ENCODE assay signal across 7 mouse cellular contexts in genomic region chr5:122989001-122989525, GRCm38 (mm10). TPM values are rescaled to one million over a fixed set of nuclear protein-coding genes. Genes with fewer than 3 reads are reported as not detected.
A peak's percentile ranks its signal among the peaks of the same experiment; 100 is the strongest.
DNase-seq lines count a peak whose midpoint lies in the region; ATAC-seq and TF ChIP-seq lines count a peak whose summit lies in the region.

No protein-coding gene starts in this region.

- TF ChIP-seq POLR2A in limb, embryonic 14.5 days (IDR thresholded peaks at IDR 0.05; ENCODE audit: borderline replicate concordance, extremely low read depth, insufficient read depth, insufficient read length) = no peak
- no peak; the same call in 1 of the 2 replicates for TF ChIP-seq POLR2A in spleen, adult 2 months (IDR thresholded peaks at IDR 0.05; ENCODE audit: low read depth, low read length)

- WGBS in limb, embryonic 14.5 days = under 1% methylated on average over 27 of the region's 39 CpGs
- WGBS in midbrain, embryonic 15.5 days = under 1% methylated on average over 39 of the region's 39 CpGs
- WGBS in spleen, adult 2 months = under 1% methylated on average over 35 of the region's 39 CpGs

- no peaks in the 10 kb centered on the region for H3K9me3 ChIP-seq in limb, embryonic 14.5 days (ENCODE audit: control insufficient read depth, low read length)
- no peaks in the 10 kb centered on the region for H3K9me3 ChIP-seq in midbrain, embryonic 15.5 days

- peak overlapping the region; percentile 74 for H3K4me3 ChIP-seq in limb, embryonic 14.5 days (replicated peaks; ENCODE audit: low read length)
- H3K4me3 ChIP-seq in midbrain, embryonic 15.5 days = peak overlapping the region; percentile 73
- peak overlapping the region; percentile 66 for H3K4me3 ChIP-seq in spleen, adult 2 months (ENCODE audit: extremely low read depth, insufficient read depth, insufficient read length)

- H3K4me2 ChIP-seq in limb, embryonic 14.5 days (replicated peaks; ENCODE audit: low read depth, low read length, severe bottlenecking) = peak overlapping the region; percentile 99
- peak overlapping the region; percentile 97 for H3K4me2 ChIP-seq in midbrain, embryonic 15.5 days

- no peaks in the 10 kb centered on the region for H3K27me3 ChIP-seq in limb, embryonic 14.5 days (ENCODE audit: control insufficient read depth, insufficient read depth, low read length)
- no peaks in the 10 kb centered on the region for H3K27me3 ChIP-seq in midbrain, embryonic 15.5 days (replicated peaks)
- no peaks in the 10 kb centered on the region for H3K27me3 ChIP-seq in spleen, adult 2 months (ENCODE audit: control insufficient read depth, insufficient read depth, low read length)

- no peaks in the 10 kb centered on the region for H3K36me3 ChIP-seq in limb, embryonic 14.5 days (ENCODE audit: control insufficient read depth, insufficient read depth, low read length)
- no peaks in the 10 kb centered on the region for H3K36me3 ChIP-seq in midbrain, embryonic 15.5 days (replicated peaks)
- no peaks in the 10 kb centered on the region for H3K36me3 ChIP-seq in spleen, adult 2 months (ENCODE audit: control insufficient read depth, insufficient read depth, low read length)

- peak overlapping the region; percentile 83 for H3K9ac ChIP-seq in limb, embryonic 14.5 days (ENCODE audit: low read depth, low read length, severe bottlenecking)
- peak overlapping the region; percentile 54 for H3K9ac ChIP-seq in midbrain, embryonic 15.5 days

- DNase-seq in adrenal gland, adult 2 months = peak; percentile 80
- DNase-seq in embryo, embryonic 10 days (ENCODE audit: low spot score) = peak; percentile 80
- peak; percentile 98 for DNase-seq in heart, adult 11 months
- peak; percentile 39 for DNase-seq in kidney, adult 11 months
- DNase-seq in limb, embryonic 14.5 days (ENCODE audit: low spot score) = peak; percentile 78
- peak; percentile 65 to 70 for DNase-seq in spleen, adult 2 months (ENCODE audit: low read depth in 1 of 2, low spot score in 2 of 2)

- H3K4me1 ChIP-seq in limb, embryonic 14.5 days (ENCODE audit: control insufficient read depth, insufficient read depth, low read length) = peaks cover 30% of the 10 kb centered on the region
- peaks cover 57% of the 10 kb centered on the region for H3K4me1 ChIP-seq in midbrain, embryonic 15.5 days
- peaks cover 12% of the 10 kb centered on the region; the same call in 1 of the 2 replicates for H3K4me1 ChIP-seq in spleen, adult 2 months (ENCODE audit: control insufficient read depth, insufficient read depth, insufficient read length)

- peak overlapping the region; percentile 83 for H3K27ac ChIP-seq in limb, embryonic 14.5 days (replicated peaks; ENCODE audit: low read depth, low read length)
- peak overlapping the region; percentile 79 for H3K27ac ChIP-seq in midbrain, embryonic 15.5 days
- peak overlapping the region; percentile 80 for H3K27ac ChIP-seq in spleen, adult 2 months (ENCODE audit: insufficient read depth, low read length)

- no peak for TF ChIP-seq CTCF in spleen, adult 2 months (IDR thresholded peaks at IDR 0.05; ENCODE audit: extremely low read depth, insufficient read depth, insufficient read length, insufficient replicate concordance)

- ATAC-seq in limb, embryonic 14.5 days (ENCODE audit: low FRiP score, low read depth) = peak; percentile 76
- ATAC-seq in midbrain, embryonic 15.5 days (replicated peaks) = peak; percentile 66

RNA-seq across cellular contexts. Expression of gene Kdm2b, which starts 0.6 kb away (rescaled TPM):
- total RNA-seq in adrenal gland, adult 2 months (2021) = 10 to 100 TPM; 13.5 to 15.0 TPM
- polyA plus RNA-seq in adrenal gland, adult 2 months (2012; rRNA removed) = 11.7 and 12.5 TPM in 2 replicates
- polyA plus RNA-seq in limb, embryonic 14.5 days (2012; rRNA removed) = 40.9 and 45.8 TPM in 2 replicates
- 37.0 and 41.7 TPM in 2 replicates for polyA plus RNA-seq in limb, embryonic 14.5 days (2014; fragmentation: Nextera tagmentation; extraction: Ambion mirVana)
- polyA plus RNA-seq in midbrain, embryonic 15.5 days (2015; fragmentation: Nextera tagmentation; extraction: Ambion mirVana) = 115 and 123 TPM in 2 replicates
- 30.3 and 36.7 TPM in 2 replicates for polyA plus RNA-seq in spleen, adult 2 months (2012; rRNA removed)

RNA-seq across cellular contexts. Expression of gene Orai1, which starts 25.8 kb away (rescaled TPM):
- total RNA-seq in adrenal gland, adult 2 months (2021) = 10 to 100 TPM in 1 of 2 experiments, 1 to 10 TPM in 1; 9.8 to 13.6 TPM
- 56.8 and 67.8 TPM in 2 replicates for polyA plus RNA-seq in adrenal gland, adult 2 months (2012; rRNA removed)
- 25.0 and 35.0 TPM in 2 replicates for polyA plus RNA-seq in limb, embryonic 14.5 days (2012; rRNA removed)
- 20.7 and 20.9 TPM in 2 replicates for polyA plus RNA-seq in limb, embryonic 14.5 days (2014; fragmentation: Nextera tagmentation; extraction: Ambion mirVana)
- 11.6 and 13.6 TPM in 2 replicates for polyA plus RNA-seq in midbrain, embryonic 15.5 days (2015; fragmentation: Nextera tagmentation; extraction: Ambion mirVana)
- polyA plus RNA-seq in spleen, adult 2 months (2012; rRNA removed) = 52.3 and 83.0 TPM in 2 replicates

RNA-seq across cellular contexts. Expression of gene Morn3, which starts 57.8 kb away (rescaled TPM):
- not detected for total RNA-seq in adrenal gland, adult 2 months (2021)
- not detected in 2 replicates for polyA plus RNA-seq in adrenal gland, adult 2 months (2012; rRNA removed)
- polyA plus RNA-seq in limb, embryonic 14.5 days (2012; rRNA removed) = not detected in 2 replicates
- not detected in 2 replicates for polyA plus RNA-seq in limb, embryonic 14.5 days (2014; fragmentation: Nextera tagmentation; extraction: Ambion mirVana)
- polyA plus RNA-seq in midbrain, embryonic 15.5 days (2015; fragmentation: Nextera tagmentation; extraction: Ambion mirVana) = 1.5 TPM in 1 of 2 replicates, not detected in the other
- not detected in 2 replicates for polyA plus RNA-seq in spleen, adult 2 months (2012; rRNA removed)

Comparison
In these comparisons a context has a peak if more than half of its experiments do, and no peak if none do; other contexts are left out.
1. Peak in every context shown above with its lines: DNase-seq, ATAC-seq, H3K4me3 ChIP-seq and H3K27ac ChIP-seq.
2. DNase-seq: peak in every context shown above with its lines; median percentile 98 in heart, adult 11 months; 80 in adrenal gland, adult 2 months; 80 in embryo, embryonic 10 days; 78 in limb, embryonic 14.5 days; 68 in spleen, adult 2 months; 39 in kidney, adult 11 months.